Mouse (Mus musculus): ENCODE data around the gene Gm49601.

GRCm38 (mm10) chr16:18611752-18612151, 14.5 kb downstream of the Gm49601 start:
- TF ChIP-seq POLR2A (IDR thresholded peaks at IDR 0.05; ENCODE audit: borderline replicate concordance, low read depth, low read length) (no peak), CTCF (IDR thresholded peaks at IDR 0.05; ENCODE audit: low read depth, low read length) (no peak)
